Mouse (Mus musculus) thymus, postnatal 14 days (tissue): ENCODE results near the gene Sptbn4.
A peak's percentile ranks its signal among the peaks of the same experiment; 100 is the strongest.

Experiments
- DNase-seq: peaks from one replicate; pipeline ENCODE4 v3.0.0; 2021

Gene Sptbn4

GRCm38 (mm10) chr7:27323001-27323400 lies 124.5 kb downstream of the Sptbn4 start:
- no peak for DNase-seq

- no peak for DNase-seq
Observed at GRCm38 (mm10) chr7:27322291-27322690, 125.2 kb downstream of the Sptbn4 start.

- no peak for DNase-seq
Observed at GRCm38 (mm10) chr7:27319411-27319810, 128.1 kb downstream of the Sptbn4 start.

DNA sequence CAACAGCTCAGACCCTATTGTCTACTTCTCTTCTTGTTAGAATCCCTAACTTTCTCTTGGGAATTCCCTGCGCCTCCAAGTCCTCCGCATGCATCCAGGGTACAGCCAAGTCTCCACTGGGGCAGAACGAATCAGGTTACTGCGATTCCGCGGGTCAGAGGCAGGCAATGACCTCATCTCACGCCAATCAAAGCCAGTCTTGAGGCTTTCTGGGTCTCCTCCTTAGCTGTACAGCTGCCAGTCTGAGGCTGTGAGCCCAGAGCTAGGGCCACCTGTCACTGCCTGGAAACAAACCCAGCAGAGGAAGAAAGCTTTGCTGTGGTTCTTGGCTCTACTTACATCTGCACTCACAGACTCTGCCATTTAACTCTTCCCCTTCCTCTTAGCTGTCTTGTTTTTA lies 131.5 kb downstream of the Sptbn4 start:
- peak; percentile 60 for DNase-seq

- DNase-seq = no peak
Observed at GRCm38 (mm10) chr7:27314393-27314792, 133.1 kb downstream of the Sptbn4 start.

- DNase-seq = no peak
Observed at GRCm38 (mm10) chr7:27311651-27312284, 135.7 kb downstream of the Sptbn4 start.

GRCm38 (mm10) chr7:27310996-27311535 lies 136.4 kb downstream of the Sptbn4 start:
- DNase-seq = no peak

DNA sequence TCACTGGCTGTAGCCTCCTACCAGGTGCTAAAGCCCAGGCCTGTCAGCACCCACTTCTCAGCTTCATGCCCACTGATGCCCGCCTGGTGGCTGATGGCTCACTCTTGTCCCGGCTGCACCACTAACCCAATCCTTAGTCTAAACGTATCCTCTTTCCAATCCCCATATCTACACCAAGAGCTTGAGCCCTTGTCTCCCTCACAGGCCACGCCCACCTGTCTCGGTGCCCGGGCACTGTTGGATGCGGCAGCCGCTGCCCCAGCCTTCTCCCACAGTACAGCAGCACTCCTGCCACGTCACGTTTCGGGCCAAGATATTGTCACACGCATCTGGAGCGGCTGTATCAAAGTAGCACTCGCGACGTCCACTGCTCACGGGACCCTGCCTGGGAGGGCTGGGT lies 137.2 kb downstream of the Sptbn4 start:
- no peak for DNase-seq

DNA sequence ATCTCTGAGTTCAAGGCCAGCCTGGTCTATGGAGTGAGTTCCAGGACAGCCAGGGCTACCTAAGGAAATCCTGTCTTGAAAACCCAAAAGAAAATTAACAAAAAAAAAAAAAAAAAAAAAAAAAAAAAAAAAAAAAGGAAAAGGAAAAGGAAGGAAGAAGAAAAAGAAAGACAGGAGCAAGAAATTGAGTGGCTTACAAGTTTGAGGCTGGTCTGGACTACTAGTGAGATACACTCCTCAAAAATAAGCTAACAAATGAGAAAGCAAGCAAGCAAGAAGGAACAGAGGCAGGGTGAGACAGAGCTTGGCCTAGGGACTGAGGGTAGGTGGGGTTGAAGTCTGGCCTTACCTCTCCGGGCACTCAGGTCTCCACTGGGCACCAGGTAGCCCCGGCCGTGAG lies 137.7 kb downstream of the Sptbn4 start:
- no peak for DNase-seq

DNA sequence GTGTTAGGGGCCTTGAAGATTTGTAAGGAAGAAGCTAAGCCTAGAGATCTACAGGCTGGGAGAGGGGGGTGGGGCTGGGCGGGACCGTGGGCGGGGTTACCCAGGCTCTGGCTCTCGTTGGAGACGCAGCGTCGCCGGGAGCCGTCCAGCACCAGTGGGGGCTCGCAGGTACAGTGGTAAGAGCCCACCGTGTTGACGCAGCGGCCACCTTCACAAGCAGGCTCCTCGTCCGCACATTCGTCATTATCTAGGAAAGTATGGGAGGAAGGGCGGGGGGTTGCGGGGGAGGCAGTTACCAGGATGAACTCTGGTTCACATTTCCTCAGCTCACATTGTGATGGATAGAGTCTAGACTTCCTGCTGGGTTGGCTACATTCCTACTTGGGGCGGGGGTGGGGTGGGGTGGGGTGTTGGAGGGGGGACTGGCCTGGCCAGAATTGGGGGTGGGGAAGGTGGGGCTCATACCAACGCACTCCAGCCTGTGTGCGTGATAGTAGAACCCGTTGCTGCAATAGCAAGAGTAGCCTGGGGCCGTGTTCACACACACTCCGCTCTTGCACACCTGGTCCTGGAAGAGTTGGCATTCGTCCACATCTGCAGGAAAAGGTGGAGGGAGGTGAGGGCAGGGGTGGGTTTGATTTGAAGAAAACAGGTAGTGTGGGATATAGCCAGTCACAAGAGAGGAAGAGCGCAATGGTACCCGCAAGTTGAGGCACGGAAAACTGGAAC lies 138.5 kb downstream of the Sptbn4 start:
- no peak for DNase-seq

DNA sequence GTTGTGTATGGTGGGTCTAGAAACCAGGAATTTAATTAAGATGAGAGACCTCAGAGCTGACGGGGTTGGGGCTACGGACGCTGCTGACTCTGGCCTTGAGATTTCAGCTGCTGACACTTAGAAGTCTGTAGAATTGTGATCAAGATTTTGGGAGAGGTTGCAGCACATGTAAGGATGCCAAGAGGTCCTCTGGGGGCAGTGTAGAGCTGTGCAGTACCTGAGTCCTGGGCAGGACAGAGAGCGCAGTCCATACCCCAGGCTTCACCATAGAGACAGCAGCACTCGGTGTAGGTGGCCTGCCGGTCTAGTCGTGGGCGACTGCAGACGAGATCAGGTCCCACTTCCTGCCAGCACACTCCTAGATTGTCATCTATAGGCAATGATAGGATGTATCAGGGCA lies 139.9 kb downstream of the Sptbn4 start:
- DNase-seq = no peak
